Mouse (Mus musculus) neural tube, embryonic 10.5 days (tissue): Measurements from ENCODE around the gene Pdzd3.

ENCODE experiments used
- DNase-seq: peaks from one replicate; pipeline ENCODE4 v3.0.0-alpha.2; 2017; ENCODE audit warnings: low spot score; ENCODE audit errors: extremely low spot score

Gene Pdzd3

DNA sequence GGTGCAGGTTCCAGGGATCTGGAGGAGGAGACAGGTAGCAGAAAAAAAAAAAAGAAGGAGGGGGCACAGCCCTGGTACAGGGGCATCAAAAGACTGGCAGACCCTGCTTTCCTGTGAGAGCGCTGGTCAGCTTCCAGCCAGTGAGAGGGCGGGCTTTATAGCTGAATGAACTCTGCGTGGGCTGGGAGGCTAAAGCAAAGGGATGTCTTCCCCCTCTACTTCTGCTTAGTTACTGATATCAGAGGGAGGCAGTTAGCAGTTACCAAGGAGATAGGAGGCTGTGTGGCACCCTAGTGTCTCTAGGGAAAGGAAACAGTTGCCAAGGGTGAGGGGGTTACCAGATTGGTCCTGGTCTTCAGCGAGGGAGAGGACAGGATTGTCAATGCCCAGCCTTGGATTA lies 826 bp downstream of the Pdzd3 start:
- DNase-seq = no peak

- peak; percentile 38 for DNase-seq
Observed at GRCm38 (mm10) chr9:44249181-44250146, 1.8 kb downstream of the Pdzd3 start.

GRCm38 (mm10) chr9:44247907-44248306 lies 3.4 kb downstream of the Pdzd3 start:
- no peak for DNase-seq

- DNase-seq = no peak
Observed at GRCm38 (mm10) chr9:44243621-44244020, 7.7 kb downstream of the Pdzd3 start.

DNA sequence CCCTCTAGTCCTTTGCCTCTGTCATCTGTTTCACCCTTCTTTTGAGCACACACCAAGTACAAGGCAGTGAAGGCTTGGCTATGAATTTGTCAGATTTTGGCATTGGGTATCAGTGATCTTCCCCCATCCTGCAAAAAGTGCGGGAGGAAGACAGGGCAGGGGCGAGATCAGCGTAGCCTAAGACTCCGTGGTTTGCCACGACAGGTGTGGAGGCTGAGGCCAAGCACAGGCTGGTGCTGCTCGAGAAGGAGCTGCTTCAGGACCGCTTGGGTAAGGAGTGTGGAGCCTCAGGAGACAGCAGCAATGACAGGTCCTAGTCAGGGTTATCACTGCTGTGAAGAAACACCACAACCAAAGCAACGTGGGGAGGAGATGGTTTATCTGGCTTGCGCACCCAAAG lies 9.9 kb downstream of the Pdzd3 start:
- no peak for DNase-seq

GRCm38 (mm10) chr9:44240911-44241310 lies 10.4 kb downstream of the Pdzd3 start:
- DNase-seq = no peak

DNA sequence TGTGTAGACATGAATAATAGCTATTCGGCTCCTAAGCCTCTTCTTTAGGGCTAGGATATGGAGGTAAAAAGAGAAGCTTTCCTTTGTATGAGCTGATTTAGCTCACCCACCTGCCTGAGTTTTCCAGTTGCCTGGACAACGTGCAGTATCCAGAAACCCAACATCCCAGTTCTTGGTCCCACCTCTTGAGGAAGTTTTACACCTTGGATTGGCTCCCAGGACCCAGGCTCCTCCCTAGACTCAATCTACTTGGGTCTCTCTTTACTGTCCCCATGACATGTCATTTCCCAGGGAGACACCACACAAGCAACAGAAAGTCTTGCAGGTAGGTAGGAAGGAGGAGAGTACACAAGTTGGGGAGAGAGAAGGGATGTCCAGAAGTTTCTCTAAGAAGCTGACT lies 10.9 kb downstream of the Pdzd3 start, which contains the start of gene Ccdc153:
TSS of gene Ccdc153 (plus strand) at position 278 of the 400 bp plus-strand sequence.
- DNase-seq = no peak

GRCm38 (mm10) chr9:44239447-44239846 lies 11.8 kb downstream of the Pdzd3 start:
- DNase-seq = peak; percentile 67

- DNase-seq = no peak
Observed at GRCm38 (mm10) chr9:44238501-44239190, 12.6 kb downstream of the Pdzd3 start.

GRCm38 (mm10) chr9:44237128-44237527 lies 14.1 kb downstream of the Pdzd3 start:
- DNase-seq = no peak

GRCm38 (mm10) chr9:44236601-44237000 lies 14.7 kb downstream of the Pdzd3 start:
- no peak for DNase-seq

DNA sequence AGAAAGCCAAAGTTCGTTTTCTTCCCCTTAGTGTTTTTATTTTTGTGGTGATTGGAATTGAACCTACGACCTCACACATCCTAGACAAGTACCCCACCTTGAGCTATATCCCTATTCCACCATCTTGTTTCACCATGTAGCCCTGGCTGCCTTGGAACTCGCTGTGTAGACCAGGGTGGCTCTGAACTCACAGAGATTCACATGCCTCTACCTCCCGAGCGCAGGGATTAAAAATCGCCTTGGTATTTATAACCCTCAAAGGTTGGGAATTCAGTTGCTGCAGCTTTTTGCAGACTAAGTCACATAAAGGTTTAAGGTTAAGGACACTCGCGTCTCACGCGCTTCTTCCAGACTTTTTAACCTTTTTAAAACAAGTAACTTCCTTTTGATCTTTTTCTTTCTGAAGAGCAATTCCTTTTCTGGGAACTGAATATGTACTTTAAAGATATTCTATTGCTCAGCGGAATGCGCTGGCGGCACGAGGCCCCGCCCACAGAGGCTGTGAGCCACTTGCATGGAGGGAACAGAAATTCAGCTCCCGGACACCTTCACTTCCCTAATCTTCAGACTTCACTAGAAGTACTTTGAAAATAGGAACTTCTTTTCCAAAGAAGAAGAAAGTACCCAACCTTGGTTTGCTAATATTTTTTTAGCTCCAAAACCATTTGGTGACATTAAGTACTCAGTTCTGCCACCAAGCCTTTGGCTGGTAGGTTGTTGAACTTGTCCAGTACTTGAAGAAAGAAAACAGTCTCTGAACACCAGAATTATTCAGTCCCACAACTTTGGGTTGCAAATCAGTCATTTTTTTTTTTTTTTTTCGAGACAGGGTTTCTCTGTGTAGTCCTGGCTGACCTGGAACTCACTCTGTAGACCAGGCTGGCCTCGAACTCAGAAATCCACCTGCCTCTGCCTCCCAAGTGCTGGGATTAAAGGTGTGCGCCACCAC lies 16.5 kb downstream of the Pdzd3 start:
- DNase-seq = peak; percentile 31

DNA sequence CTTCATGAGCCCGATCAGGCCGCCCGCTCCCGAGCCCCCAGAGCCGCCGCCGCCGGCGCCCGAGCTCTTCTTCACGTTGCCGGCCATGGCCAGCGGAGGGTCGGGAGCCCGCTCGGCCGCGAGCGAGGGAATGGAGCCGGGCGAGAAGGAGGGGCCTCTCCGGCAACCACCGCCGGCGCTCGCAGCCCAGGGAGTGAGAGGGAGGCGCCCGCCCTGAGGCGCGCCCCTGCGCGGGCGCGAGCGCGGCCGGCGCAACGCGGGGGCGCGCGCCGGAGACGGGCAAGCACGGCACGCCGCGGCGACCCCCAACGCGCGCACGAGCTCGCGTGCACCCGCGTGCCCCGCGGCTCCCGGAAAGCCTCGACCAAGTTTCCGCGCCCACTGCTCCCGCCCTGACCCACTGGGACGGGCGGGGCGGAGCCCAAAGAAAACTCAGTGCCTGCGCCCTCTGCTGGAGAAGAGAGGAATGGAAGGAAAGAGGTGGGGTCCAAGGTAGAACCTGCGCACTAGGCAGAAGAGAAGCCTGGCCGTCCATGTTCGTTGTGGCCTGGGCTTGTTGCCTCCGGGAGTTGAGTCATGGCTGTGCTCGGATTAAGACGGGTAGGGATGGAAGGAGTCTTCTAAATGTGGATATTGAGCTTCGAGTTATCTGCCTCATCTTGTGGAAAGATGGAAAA lies 17.3 kb downstream of the Pdzd3 start, which contains the start of gene Cbl:
TSS of gene Cbl (minus strand) at position 248 of the 677 bp plus-strand sequence.
- peak; percentile 99 for DNase-seq

DNA sequence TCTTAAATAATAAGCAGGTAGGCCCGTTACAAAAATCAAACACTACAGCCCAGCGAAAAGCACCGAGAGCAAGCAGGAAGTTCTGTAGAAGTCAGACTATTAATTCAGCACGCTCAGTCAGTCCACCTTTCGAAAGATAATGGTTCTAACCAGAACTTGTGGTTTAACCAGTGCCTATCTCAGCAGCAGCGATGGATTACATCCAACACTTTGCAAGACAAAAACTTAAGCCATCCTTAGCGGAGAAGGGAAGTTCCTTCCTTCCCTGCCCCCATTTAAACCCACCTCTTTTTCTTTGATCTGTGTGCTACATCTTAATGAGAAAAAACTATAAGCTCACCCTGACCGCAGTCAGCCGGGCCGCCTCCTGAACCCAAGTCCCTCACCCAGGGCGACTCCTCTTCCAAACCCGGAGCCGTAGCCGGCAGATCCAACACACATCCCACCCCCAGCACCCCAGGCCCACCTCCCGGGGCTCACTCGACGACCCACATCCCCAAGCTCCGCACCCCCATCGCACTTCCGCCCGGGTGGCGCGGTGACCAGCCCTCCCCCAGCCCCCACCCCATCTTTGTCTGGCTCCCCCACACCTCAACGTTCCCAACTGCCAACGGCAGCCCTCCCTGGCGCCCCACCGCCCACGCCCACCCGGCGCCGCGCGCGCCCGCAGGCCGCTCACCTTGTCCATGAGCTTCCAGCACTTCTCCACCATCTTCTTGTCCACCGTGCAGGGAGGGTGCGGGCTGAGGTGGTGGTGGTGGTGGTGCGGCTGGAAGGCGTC lies 18.1 kb downstream of the Pdzd3 start:
- peak; percentile 24 for DNase-seq

DNA sequence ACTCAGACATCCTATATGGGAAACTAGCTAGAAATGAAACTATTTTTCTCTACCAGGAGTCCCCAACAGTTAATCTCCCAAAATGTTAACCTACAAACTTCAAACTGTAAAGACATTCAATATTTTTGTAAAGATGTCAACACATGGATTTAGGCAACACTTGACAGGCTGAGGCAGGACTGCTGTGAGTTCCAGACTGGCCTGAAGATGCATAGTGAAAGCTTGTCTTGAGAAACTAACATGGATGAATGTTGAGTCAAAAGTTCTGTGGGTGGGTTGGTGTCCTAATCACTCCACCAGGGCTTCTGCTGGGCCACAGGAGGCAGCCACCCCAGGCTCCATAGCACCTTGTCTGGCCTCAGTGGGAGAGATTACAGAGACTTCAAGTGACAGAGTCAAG lies 19.7 kb downstream of the Pdzd3 start:
- no peak for DNase-seq

DNA sequence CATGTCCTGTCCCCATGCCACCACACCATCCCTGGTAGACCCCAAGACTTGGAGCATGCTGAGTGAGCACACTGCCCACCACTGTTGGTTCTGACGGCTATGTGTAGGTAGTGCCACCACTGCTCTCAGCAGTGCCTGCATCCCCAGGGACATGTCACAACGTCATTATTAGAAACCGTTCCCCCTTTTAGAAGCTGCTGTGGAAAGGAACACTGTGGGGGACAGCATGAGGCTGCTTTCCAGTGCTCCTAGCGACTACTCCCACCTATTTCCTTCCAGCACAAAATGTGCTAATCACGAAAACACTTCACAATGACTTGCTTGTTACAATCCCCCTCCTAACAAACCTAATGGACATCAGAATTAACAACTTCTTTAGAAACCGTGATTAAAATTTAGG lies 25.3 kb downstream of the Pdzd3 start:
- no peak for DNase-seq

DNA sequence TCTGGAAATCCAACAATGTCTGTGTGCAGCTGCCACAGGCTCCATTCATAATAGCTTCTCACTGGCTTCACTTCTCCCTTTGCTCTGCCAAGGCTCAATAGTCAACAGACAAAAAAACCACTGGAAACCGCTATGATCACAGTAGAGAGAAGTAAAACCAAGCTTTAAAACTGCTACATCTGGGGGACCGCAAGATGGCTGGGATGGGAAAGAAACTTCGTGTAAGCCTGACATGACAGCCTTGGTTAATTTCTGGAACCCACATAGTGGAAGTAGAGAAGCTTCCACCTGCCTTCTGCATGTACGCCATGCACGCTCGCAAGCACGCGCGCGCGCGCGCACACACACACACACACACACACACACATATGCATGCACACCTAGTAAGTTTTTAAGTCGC lies 37.7 kb downstream of the Pdzd3 start:
- no peak for DNase-seq

DNA sequence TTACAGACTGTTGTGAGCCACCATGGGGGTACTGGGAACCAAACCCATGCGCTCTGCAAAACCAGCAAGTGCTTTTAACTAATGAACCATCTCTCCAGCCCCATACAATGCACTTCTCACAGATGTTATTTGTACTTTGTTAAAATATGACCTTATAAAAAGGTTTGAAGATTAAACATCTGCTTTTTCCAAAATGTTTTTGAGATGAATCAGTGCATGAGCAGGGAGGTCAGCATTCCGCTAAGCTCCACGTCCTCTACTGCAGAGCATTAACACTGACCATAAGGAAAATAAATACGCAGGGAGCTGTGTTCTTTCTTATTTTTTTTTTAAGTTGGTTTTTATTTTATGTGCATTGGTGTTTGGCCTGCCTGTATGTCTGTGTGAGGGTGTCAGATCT lies 38.9 kb downstream of the Pdzd3 start:
- DNase-seq = no peak

DNA sequence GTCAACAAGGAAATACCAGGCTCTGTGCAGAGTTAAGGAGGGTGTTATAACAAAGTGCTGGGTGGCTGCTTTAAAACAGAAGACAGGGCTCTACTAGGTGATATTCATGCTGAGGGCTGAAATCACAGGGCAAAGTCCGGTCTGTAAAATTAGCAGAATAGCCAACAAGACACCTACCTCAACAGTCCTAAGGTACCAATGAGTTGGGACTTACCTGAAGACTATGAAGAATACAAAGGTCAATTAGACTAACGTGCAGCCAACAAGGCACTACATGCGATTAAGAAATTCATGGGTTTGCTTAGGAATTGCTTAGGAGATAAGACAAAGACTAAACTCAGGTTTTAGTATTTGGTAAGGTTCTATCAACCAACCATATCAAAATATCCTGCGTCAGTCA lies 41.9 kb downstream of the Pdzd3 start:
- DNase-seq = no peak

- no peak for DNase-seq
Observed at GRCm38 (mm10) chr9:44207840-44208239, 43.4 kb downstream of the Pdzd3 start.
